Mouse (Mus musculus): ENCODE measurements around the gene Pcsk2. TPM values are rescaled to one million over a fixed set of nuclear protein-coding genes. Genes with fewer than 3 reads are reported as not detected.

The Pcsk2 gene
- polyA plus RNA-seq, 2 experiments = 0.01 TPM; not detected in 1

GRCm38 (mm10) chr2:143852295-143853275 is 306.6 kb downstream of the Pcsk2 start:
- Histone ChIP-seq H3K4me1 (replicated peaks; ENCODE audit: control insufficient read depth in 2 of 2, insufficient read depth in 2 of 2, low read length in 1 of 2) (peaks cover 0 to 2% of the 10 kb centered on the region in 2 experiments; a peak in 1 of 4 replicates), H3K9ac (replicated peaks) (no peak overlapping the region), H3K9me3 (ENCODE audit: control insufficient read depth, low read length) (no peaks in the 10 kb centered on the region), H3K4me2 (ENCODE audit: low read depth) (no peak overlapping the region), H3K27ac (no peak overlapping the region), H3K36me3 (replicated peaks; ENCODE audit: control insufficient read depth, insufficient read depth, low read depth) (no peaks in the 10 kb centered on the region), H3K4me3 (ENCODE audit: insufficient read depth in 1 of 2, low read depth in 2 of 2, low read length in 2 of 2) (no peak overlapping the region), H3K27me3 (ENCODE audit: control insufficient read depth, insufficient read depth, low read length) (no peaks in the 10 kb centered on the region)
- TF ChIP-seq CTCF (IDR thresholded peaks at IDR 0.05; ENCODE audit: low read depth) = no peak
- no peak for TF ChIP-seq EP300 (IDR thresholded peaks at IDR 0.05; ENCODE audit: low read depth)
- DNase-seq (ENCODE audit: low read depth in 3 of 3, low spot score in 3 of 3) (no peak), ATAC-seq (ENCODE audit: insufficient read depth) (no peak)
- 45% methylated on average over 18 of the region's 18 CpGs for WGBS (ENCODE audit: insufficient replicate concordance)

DNA sequence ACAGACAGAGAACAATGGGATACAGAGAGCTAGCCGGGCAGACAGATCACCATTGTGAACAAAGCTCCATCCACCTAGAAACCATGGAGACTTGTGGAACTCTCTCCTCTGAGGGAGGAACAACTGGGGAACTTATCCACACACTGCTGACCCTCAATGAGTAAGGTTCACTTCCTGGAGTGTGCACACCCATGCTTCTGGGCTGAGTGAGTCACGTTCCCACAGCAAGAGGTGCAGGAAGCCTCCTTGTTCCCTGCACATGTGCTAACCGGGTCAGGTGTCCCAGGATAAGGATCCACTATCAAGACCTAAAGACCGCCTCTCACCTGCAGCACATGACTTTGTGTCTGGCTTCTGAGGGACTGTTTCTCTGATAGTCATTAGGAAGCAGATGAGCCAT is 307.5 kb downstream of the Pcsk2 start:
- DNase-seq (ENCODE audit: low read depth in 3 of 3, low spot score in 3 of 3) (no peak), ATAC-seq (ENCODE audit: insufficient read depth) (no peak)
- no peak overlapping the region for H3K27ac ChIP-seq
- H3K9ac ChIP-seq (replicated peaks) = no peak overlapping the region
- no peaks in the 10 kb centered on the region for H3K9me3 ChIP-seq (ENCODE audit: control insufficient read depth, low read length)
- no peak for TF ChIP-seq EP300 (IDR thresholded peaks at IDR 0.05; ENCODE audit: low read depth)
- no peak overlapping the region for H3K4me2 ChIP-seq (ENCODE audit: low read depth)
- no peaks in the 10 kb centered on the region for H3K27me3 ChIP-seq (ENCODE audit: control insufficient read depth, insufficient read depth, low read length)
- H3K4me1 ChIP-seq (replicated peaks; ENCODE audit: control insufficient read depth in 2 of 2, insufficient read depth in 2 of 2, low read length in 1 of 2) = peaks cover 0 to 2% of the 10 kb centered on the region in 2 experiments; a peak in 1 of 4 replicates
- no peak overlapping the region for H3K4me3 ChIP-seq (ENCODE audit: insufficient read depth in 1 of 2, low read depth in 2 of 2, low read length in 2 of 2)
- no peaks in the 10 kb centered on the region for H3K36me3 ChIP-seq (replicated peaks; ENCODE audit: control insufficient read depth, insufficient read depth, low read depth)
- 58% methylated on average over 4 of the region's 4 CpGs for WGBS (ENCODE audit: insufficient replicate concordance)

- DNase-seq (ENCODE audit: low read depth in 3 of 3, low spot score in 3 of 3) (no peak), ATAC-seq (ENCODE audit: insufficient read depth) (no peak)
- 77% methylated on average over 2 of the region's 2 CpGs for WGBS (ENCODE audit: insufficient replicate concordance)
- Histone ChIP-seq H3K27me3 (ENCODE audit: control insufficient read depth, insufficient read depth, low read length) (peaks cover 16% of the 10 kb centered on the region), H3K27ac (no peak overlapping the region), H3K9me3 (ENCODE audit: control insufficient read depth, low read length) (no peaks in the 10 kb centered on the region), H3K4me3 (ENCODE audit: insufficient read depth in 1 of 2, low read depth in 2 of 2, low read length in 2 of 2) (no peak overlapping the region), H3K9ac (replicated peaks) (no peak overlapping the region), H3K4me1 (replicated peaks; ENCODE audit: control insufficient read depth in 2 of 2, insufficient read depth in 2 of 2, low read length in 1 of 2) (peaks cover 0 to 1% of the 10 kb centered on the region in 2 experiments; a peak in 1 of 4 replicates), H3K4me2 (ENCODE audit: low read depth) (no peak overlapping the region), H3K36me3 (replicated peaks; ENCODE audit: control insufficient read depth, insufficient read depth, low read depth) (no peaks in the 10 kb centered on the region)
- TF ChIP-seq EP300 (IDR thresholded peaks at IDR 0.05; ENCODE audit: low read depth) = no peak
- no peak for TF ChIP-seq CTCF (IDR thresholded peaks at IDR 0.05; ENCODE audit: low read depth)
These were observed 313.2 kb downstream of the Pcsk2 start for GRCm38 (mm10) chr2:143859166-143859565.

- peaks cover 0 to 5% of the 10 kb centered on the region in 2 experiments; a peak in 1 of 4 replicates for H3K4me1 ChIP-seq (replicated peaks; ENCODE audit: control insufficient read depth in 2 of 2, insufficient read depth in 2 of 2, low read length in 1 of 2)
- DNase-seq (ENCODE audit: low read depth in 3 of 3, low spot score in 3 of 3) (no peak), ATAC-seq (ENCODE audit: insufficient read depth) (peak; percentile 58)
- H3K36me3 ChIP-seq (replicated peaks; ENCODE audit: control insufficient read depth, insufficient read depth, low read depth) = no peaks in the 10 kb centered on the region
- peaks cover 16% of the 10 kb centered on the region for H3K27me3 ChIP-seq (ENCODE audit: control insufficient read depth, insufficient read depth, low read length)
- H3K9ac ChIP-seq (replicated peaks) = peak within 1 kb of the TSS; percentile 31
- TF ChIP-seq CTCF (IDR thresholded peaks at IDR 0.05; ENCODE audit: low read depth) = no peak
- TF ChIP-seq EP300 (IDR thresholded peaks at IDR 0.05; ENCODE audit: low read depth) = no peak
- no peaks in the 10 kb centered on the region for H3K9me3 ChIP-seq (ENCODE audit: control insufficient read depth, low read length)
- peak within 1 kb of the TSS; percentile 2 to 43 for H3K4me3 ChIP-seq (ENCODE audit: insufficient read depth in 1 of 2, low read depth in 2 of 2, low read length in 2 of 2)
- H3K4me2 ChIP-seq (ENCODE audit: low read depth) = peak within 1 kb of the TSS; percentile 64
- WGBS (ENCODE audit: insufficient replicate concordance) = 7% methylated on average over 86 of the region's 86 CpGs
- H3K27ac ChIP-seq = no peak within 1 kb of the TSS
These were observed 316.7 kb downstream of the Pcsk2 start, which contains the start of gene Bfsp1 for GRCm38 (mm10) chr2:143862484-143863231. Gene Bfsp1 (minus strand): TSS chr2:143863173.

GRCm38 (mm10) chr2:143864600-143864999 is 318.6 kb downstream of the Pcsk2 start:
- ATAC-seq (ENCODE audit: insufficient read depth) (no peak), DNase-seq (ENCODE audit: low read depth in 3 of 3, low spot score in 3 of 3) (no peak)
- Histone ChIP-seq H3K4me1 (replicated peaks; ENCODE audit: control insufficient read depth in 2 of 2, insufficient read depth in 2 of 2, low read length in 1 of 2) (peaks cover 0 to 5% of the 10 kb centered on the region in 2 experiments; a peak in 1 of 4 replicates), H3K4me3 (ENCODE audit: insufficient read depth in 1 of 2, low read depth in 2 of 2, low read length in 2 of 2) (no peak overlapping the region), H3K27me3 (ENCODE audit: control insufficient read depth, insufficient read depth, low read length) (peaks cover 16% of the 10 kb centered on the region), H3K27ac (no peak overlapping the region), H3K9me3 (ENCODE audit: control insufficient read depth, low read length) (no peaks in the 10 kb centered on the region), H3K36me3 (replicated peaks; ENCODE audit: control insufficient read depth, insufficient read depth, low read depth) (no peaks in the 10 kb centered on the region), H3K4me2 (ENCODE audit: low read depth) (no peak overlapping the region), H3K9ac (replicated peaks) (no peak overlapping the region)
- TF ChIP-seq EP300 (IDR thresholded peaks at IDR 0.05; ENCODE audit: low read depth) (no peak), CTCF (IDR thresholded peaks at IDR 0.05; ENCODE audit: low read depth) (no peak)
- WGBS (ENCODE audit: insufficient replicate concordance) = 50% methylated on average over 8 of the region's 8 CpGs
